Mouse (Mus musculus) liver, embryonic 14.5 days (tissue): ENCODE results near the gene Gabrr3.

Experiments
- CTCF ChIP-seq: IDR thresholded peaks from 2 replicates; pipeline ENCODE4 v1.5.1; 2016; ENCODE audit warnings: antibody characterized with exemption, low read depth, control low read depth
- EP300 ChIP-seq: IDR thresholded peaks from 2 replicates; pipeline ENCODE4 v1.6.1; 2016; ENCODE audit warnings: antibody characterized with exemption, low read depth

- TF ChIP-seq CTCF (no peak), EP300 (no peak)
Measured at GRCm38 (mm10) chr16:59463567-59463966, 56.4 kb downstream of the Gabrr3 start.
